Mouse (Mus musculus): ENCODE measurements around the gene Gnb2.

Gene Gnb2

GRCm38 (mm10) chr5:137533117-137533827 lies at the start of gene Gnb2, which contains the start of gene Epo:
TSS of gene Gnb2 (minus strand) at chr5:137533510.
TSS of gene Epo (minus strand) at chr5:137533242.
- peak; percentile 99 for DNase-seq

GRCm38 (mm10) chr5:137582702-137583101 lies 49.4 kb upstream of the Gnb2 start:
- DNase-seq = no peak

DNA sequence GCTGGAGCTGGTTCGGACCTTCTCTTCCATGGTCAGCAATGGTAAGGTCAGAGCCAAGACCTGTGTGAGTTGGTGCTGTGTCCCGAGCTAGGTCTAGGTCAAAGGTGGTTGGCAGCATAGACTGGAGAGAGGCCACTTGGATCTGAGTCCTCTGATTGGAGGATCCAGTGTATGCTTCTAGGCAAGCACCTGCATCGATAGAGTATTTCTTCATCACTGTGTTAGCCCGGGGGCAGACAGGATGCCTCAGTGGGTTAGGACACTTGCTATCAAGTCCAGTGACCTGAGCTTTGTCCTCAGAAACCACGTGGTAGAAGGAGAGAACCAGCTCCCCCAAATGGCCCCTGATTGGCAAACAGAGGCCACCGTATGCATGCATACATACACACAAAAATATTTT lies 46.9 kb upstream of the Gnb2 start:
- no peak for DNase-seq

DNA sequence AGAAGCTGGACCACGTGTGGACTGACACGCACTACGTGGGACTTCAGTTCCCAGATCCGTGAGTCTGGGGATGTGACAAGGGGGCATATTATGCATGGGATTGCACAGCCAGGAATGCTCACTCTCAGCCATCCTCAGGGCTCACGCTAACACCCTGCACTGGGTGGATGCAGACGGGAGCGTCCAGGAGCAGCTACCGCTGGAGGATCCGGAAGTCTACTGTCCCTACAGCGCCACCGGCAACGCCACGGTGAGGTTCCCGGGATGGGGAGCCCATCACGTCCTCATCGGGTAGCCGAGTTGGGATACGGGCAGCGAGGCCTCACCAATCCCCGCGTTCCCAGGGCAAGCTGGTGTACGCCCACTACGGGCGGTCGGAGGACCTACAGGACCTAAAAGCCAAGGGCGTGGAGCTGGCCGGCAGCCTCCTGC lies 41.2 kb upstream of the Gnb2 start:
- peak; percentile 73 for DNase-seq

DNA sequence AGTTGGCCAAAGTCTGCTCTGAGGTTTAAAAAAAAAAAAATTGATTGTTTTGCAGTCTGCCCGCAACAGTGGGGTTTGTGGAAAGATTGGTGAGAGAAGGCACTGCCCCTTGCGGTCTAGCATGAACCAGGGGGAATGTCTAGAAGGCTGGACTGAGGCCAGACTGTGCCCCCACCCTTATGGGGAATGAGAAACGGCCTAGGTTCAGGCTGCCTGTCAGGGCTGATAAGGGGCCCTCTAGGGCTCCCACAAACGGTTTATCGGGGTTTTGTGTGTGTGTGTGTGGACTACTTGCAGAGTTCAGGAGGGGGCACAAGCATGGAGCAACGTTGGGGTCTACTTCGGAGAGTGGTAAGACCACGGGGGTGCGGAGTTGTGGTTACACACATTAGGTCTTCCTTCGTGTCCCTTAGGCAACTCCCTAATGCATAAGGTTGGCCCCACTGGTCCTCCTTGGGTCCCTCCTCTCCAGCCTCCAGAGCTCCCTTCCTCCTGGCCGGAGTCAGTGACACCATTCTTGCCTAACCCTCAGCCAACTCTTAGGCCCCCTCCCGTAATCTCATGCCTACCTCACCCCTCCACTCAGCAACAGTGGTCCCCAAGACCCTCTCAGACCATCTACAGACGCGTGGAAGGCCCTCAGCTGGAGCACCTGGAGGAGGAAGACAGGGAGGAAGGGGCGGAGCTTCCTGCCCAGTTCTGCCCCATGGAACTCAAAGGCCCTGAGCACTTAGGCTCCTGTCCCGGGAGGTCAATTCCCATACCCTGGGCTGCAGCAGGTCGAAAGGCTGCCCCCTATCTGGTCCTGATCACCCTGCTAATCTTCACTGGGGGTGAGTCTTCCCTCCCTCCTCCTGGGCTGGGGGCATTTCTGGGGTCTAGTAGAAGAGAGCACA lies 37.6 kb upstream of the Gnb2 start:
- no peak for DNase-seq

DNA sequence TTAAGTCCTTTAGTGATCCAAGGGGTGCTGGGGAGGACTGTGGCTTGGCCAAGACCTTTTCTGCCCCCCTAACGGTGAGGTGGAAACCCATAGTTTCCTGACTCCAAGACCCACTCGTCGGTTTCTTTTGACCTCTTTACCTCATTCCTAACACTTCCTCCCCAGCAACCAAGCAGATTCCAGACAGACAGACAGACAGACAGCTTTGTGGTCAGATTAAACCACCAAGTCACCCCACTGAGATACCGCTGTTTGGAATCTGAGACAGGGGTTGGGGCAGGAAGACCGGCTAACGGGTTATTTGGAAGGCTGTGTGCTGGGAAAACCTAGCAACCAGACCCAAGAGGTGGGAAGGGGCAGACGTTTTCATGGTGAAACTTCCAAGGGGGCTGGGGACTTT lies 36.9 kb upstream of the Gnb2 start:
- DNase-seq = no peak

DNA sequence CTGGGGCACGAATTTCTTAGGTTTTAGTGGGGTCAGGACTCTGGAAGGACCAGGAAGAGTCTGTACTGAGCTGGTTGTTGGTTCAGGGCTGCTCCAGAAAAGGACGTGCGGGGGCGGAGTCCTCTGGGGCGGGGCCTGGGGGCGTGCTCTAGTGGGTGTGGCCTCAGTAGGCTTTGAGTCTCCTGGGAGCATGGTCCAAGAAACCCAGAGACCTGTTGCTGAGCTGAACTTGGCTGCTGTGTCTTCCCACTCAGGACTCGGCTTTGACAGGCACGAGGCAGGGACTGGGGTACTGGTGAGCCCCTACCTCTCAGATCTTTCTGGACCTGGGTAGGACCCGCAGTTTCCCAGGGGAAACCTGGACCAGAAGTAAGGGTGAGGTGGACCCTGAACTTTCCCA lies 36.4 kb upstream of the Gnb2 start, which contains the start of gene Tfr2:
TSS of gene Tfr2 (plus strand) at position 176 of the 400 bp plus-strand sequence.
- DNase-seq = peak; percentile 35

- no peak for DNase-seq
These were observed 35.7 kb upstream of the Gnb2 start for GRCm38 (mm10) chr5:137569031-137569430.

GRCm38 (mm10) chr5:137568223-137568798 lies 35.0 kb upstream of the Gnb2 start:
- no peak for DNase-seq

GRCm38 (mm10) chr5:137566416-137566815 lies 33.1 kb upstream of the Gnb2 start:
- DNase-seq = no peak

DNA sequence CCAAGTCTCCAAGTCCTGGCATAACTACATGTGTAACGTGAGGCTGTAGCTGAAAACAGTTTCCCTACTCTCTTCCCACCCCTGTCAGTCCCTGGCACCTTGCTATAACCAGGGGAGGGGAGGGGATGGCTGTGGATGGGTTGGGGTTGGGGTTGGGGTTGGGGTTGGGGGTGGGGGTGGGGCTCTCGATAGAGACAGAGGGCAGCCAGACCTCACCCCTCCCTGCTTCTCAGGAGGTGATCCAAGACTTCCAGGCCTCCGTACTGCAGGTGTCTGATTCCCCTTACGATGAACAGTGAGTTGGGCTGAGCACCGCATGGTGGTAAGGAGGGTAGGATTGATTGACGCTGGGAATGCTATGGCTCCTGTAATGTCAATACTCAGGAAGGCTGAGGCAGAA lies 32.4 kb upstream of the Gnb2 start:
- no peak for DNase-seq

DNA sequence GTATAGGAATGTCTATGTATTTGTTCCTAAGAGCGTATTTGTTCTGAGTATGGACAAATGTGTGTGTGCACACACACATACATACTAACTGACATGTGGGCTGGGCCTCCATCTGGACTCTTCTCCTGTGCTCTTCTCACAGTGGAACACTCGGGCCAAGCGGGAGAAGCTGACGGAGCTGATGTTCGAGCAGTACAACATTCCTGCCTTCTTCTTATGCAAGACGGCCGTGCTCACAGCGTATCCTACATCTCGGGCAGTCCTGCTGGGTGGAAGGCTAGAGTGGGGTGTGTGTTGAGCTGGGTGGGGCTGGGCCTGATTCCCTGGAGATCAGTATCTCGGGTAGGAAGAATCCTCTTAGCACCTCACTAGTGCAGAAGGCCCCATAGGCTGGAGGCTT lies 29.7 kb upstream of the Gnb2 start:
- DNase-seq = no peak

DNA sequence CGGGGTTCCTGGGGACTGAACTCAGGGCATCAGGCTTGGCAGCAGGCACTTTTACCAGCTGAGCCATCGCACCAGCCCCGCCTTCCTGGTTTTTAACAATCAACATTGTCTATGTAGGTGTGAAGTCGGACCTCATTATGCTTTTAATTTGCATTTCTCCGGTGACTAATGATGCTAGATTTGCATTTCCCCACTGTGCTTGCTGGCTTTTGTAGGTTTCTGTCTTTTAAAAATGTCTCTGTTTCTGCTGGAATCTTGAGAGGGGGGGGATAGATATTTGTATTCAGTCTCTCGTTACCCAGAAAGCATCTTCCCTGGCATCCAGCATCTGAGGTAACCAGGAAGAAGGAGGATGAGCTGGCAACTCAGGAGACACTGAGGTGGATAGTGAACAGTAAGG lies 28.2 kb upstream of the Gnb2 start:
- DNase-seq = no peak

GRCm38 (mm10) chr5:137553898-137554297 lies 20.6 kb upstream of the Gnb2 start:
- DNase-seq = no peak

DNA sequence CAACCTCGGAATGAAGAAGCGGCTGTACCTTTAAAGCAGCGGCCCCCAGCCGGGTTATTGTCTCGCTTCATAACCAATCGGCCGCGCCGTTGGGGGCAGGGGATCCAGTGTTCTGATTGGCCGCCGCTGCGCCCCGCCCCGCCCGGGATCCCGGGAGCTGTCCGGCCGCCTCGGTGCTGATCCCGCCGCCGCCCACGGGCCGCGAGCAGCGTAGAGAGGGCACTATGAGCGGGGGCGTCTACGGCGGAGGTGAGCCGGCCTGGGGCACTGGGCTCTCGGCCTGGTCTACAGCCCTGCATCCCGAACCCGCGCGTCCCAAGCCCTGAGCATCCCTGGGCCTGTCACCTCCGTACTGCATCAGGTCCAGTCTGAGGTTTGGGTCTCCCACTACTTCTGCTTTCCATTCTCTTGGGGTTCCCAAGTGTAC lies 20.1 kb upstream of the Gnb2 start, which contains the start of gene Actl6b:
TSS of gene Actl6b (plus strand) at position 107 of the 427 bp plus-strand sequence.
- peak; percentile 90 for DNase-seq

DNA sequence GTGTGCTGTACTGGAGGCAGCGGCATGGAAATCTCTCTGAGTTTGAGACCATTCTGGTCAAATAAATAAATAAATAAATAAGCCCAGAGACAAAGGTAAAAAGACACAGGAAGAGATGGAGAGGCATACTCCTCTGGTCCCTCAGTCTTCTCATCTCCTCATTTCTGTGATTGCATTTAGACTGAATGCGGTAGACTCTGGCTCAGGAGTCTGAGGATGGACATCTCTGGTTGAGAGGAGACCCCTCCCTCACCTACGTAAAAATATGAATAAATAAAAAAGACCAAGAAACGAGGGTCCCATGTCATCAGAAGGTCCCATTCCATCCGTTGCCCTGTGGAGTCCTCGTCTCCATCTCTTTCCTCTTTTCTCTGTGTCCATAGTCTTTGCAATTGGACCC lies 19.7 kb upstream of the Gnb2 start:
- DNase-seq = no peak

DNA sequence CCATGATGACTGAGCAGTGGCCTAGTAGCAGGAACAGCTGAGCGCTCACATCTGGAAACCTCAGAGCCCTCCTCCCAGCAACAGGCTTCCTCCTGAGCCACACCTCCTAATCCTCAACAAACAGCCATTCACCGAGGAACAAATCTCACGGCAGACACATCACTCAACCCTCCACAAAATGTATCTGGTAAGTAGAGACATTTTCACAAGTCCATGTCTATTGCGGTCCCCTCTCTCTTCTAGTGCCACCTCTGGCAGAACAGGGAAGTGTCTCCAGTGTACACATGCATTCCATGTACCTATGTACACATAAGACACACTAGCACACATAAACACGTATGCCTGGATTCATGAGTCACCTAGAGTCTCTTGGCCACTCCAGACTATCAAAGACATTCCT lies 17.8 kb upstream of the Gnb2 start:
- no peak for DNase-seq

DNA sequence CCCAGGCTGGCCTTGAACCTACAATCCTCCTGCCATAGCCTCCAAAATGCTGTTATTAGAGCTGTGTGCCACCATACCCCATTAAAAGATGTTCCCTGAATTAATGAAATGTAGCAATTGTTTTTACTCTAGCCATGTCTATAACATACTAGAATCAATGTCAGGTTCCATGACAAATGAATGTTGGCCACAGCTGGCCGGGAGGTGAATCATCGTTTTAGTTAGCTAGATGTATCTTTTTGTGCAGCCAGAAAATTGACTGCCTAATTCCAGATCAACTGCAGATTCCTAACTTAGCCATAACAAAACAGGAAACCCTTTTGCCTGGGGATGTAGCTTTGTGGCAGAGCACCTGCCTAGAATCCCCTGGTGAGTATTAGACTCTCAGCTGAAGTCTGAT lies 16.5 kb upstream of the Gnb2 start:
- DNase-seq = no peak

- DNase-seq = no peak
These were observed 12.3 kb upstream of the Gnb2 start for GRCm38 (mm10) chr5:137545596-137545995.

DNA sequence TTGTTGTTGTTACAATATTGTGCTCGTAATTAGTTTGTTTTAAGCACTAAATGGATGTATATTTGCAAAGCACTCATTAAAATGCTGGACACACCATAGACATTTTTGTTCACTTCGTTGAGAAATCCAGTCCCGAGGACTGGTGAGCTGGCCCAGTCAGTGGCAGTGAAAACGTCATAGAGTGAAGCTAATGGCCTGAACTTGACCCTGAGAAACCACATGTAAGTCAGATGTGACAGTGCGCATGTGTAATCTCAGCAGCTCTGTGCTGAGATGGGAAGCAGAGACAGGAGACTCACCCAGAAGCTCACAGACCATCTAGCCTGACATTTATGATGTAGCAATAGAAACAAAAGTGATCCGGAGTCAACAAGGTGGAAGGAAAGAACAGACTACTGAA lies 11.6 kb upstream of the Gnb2 start:
- no peak for DNase-seq

- no peak for DNase-seq
These were observed 8.6 kb upstream of the Gnb2 start for GRCm38 (mm10) chr5:137541768-137542540.

- DNase-seq = no peak
These were observed 7.7 kb upstream of the Gnb2 start for GRCm38 (mm10) chr5:137540991-137541390.

All from embryo, embryonic 11 days (tissue).